Comparison of ENCODE assay signal across 8 mouse cellular contexts in the genomic region with DNA sequence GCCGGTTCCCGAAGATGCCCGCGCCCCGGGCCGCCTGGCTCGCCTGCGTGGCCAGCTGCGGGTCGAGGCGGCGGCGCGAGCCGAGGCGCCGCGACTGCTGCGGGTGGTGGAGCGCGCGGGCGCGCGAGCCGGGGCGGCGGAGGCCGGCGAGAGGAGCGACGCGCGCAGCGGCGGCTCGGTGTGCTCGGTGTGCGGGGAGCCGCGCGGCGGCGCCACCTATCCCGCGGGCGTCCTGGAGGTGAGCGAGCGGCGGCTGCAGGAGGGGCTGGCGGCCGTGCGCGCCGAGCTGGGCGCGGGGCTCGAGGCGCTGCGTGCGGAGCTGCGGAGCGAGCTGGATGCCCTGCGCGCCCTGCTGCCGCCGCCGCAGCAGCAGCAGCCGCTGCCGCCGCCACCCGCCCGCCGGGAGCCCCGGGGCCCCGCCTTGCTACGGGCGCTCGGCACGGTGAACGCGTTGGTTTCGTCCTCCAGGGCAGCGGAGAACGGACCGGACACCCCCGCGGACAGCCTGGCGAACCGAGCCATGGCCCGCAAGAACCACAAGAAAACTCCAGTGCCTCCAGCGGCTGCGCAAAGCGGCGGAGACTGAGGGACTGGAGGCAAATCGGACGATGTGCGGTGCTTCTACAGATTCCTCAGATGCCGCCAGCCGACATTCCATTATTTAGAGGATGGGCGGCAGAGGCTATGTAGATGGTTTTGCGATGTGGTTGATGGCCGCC. TPM values are rescaled to one million over a fixed set of nuclear protein-coding genes. Genes with fewer than 3 reads are reported as not detected.
DNase-seq lines count a peak whose midpoint lies in the region; ATAC-seq and TF ChIP-seq lines count a peak whose summit lies in the region.

No protein-coding gene starts in this region.

- no peak overlapping the region for H3K27ac ChIP-seq in kidney, adult 2 months (ENCODE audit: insufficient read depth, low read depth, low read length)
- H3K27ac ChIP-seq in embryonic facial prominence, embryonic 14.5 days (replicated peaks; ENCODE audit: low read depth, low read length) = no peak overlapping the region; the same call in 1 of the 2 replicates
- no peak overlapping the region for H3K27ac ChIP-seq in kidney, postnatal 0 days
- H3K27ac ChIP-seq in midbrain, embryonic 16.5 days (ENCODE audit: low read length) = peak overlapping the region; percentile 95

- H3K9ac ChIP-seq in embryonic facial prominence, embryonic 14.5 days (ENCODE audit: low read depth, low read length) = peak overlapping the region; percentile 71
- peak overlapping the region; percentile 55 for H3K9ac ChIP-seq in kidney, postnatal 0 days (ENCODE audit: low read depth, low read length)
- H3K9ac ChIP-seq in midbrain, embryonic 16.5 days (ENCODE audit: low read depth, low read length) = peak overlapping the region; percentile 85

- DNase-seq in kidney, adult 2 months = no peak
- DNase-seq in kidney, adult 11 months = no peak
- peak; percentile 25 to 36 for DNase-seq in adrenal gland, postnatal 36 days
- DNase-seq in embryonic facial prominence, embryonic 14.5 days (ENCODE audit: low spot score) = peak; percentile 50
- DNase-seq in kidney, postnatal 0 days (ENCODE audit: low spot score) = peak; percentile 49
- DNase-seq in yolk sac, embryonic 10.5 days (ENCODE audit: low spot score) = peak; percentile 14
- DNase-seq in thymus, postnatal 0 days (ENCODE audit: low spot score) = no peak

- 0 out of 2 replicates have a peak, but pooled peaks cover 1% of the 10 kb centered on the region for H3K27me3 ChIP-seq in kidney, adult 2 months (replicated peaks; ENCODE audit: control insufficient read depth, insufficient read depth, low read length)
- H3K27me3 ChIP-seq in embryonic facial prominence, embryonic 14.5 days (replicated peaks; ENCODE audit: control insufficient read depth, insufficient read depth, low read length) = peaks cover 60% of the 10 kb centered on the region
- peaks cover 45% of the 10 kb centered on the region for H3K27me3 ChIP-seq in kidney, postnatal 0 days (ENCODE audit: insufficient read depth, low read length)
- peaks cover 24% of the 10 kb centered on the region for H3K27me3 ChIP-seq in midbrain, embryonic 16.5 days (ENCODE audit: control insufficient read depth, insufficient read depth, low read depth, low read length)

- TF ChIP-seq CTCF in kidney, adult 2 months (conservative IDR thresholded peaks at IDR 0.05; ENCODE audit: insufficient read depth, insufficient read length, low read depth, low read length) = no peak
- no peak for TF ChIP-seq CTCF in kidney, postnatal 0 days (IDR thresholded peaks at IDR 0.05; ENCODE audit: low read depth)

- 0 out of 2 replicates have a peak, but pooled peaks cover 4% of the 10 kb centered on the region for H3K4me1 ChIP-seq in kidney, adult 2 months (ENCODE audit: control insufficient read depth, insufficient read depth, low read length)
- H3K4me1 ChIP-seq in embryonic facial prominence, embryonic 14.5 days (ENCODE audit: control insufficient read depth, insufficient read depth, low read length) = peaks cover 4% of the 10 kb centered on the region; the same call in 1 of the 2 replicates
- H3K4me1 ChIP-seq in kidney, postnatal 0 days (replicated peaks; ENCODE audit: insufficient read depth, low read length) = peaks cover 3% of the 10 kb centered on the region; the same call in 1 of the 2 replicates
- peaks cover 18% of the 10 kb centered on the region for H3K4me1 ChIP-seq in midbrain, embryonic 16.5 days (ENCODE audit: control insufficient read depth, insufficient read depth, low read length)

- H3K9me3 ChIP-seq in embryonic facial prominence, embryonic 14.5 days (ENCODE audit: control insufficient read depth, low read length) = no peaks in the 10 kb centered on the region
- no peaks in the 10 kb centered on the region for H3K9me3 ChIP-seq in kidney, postnatal 0 days (replicated peaks; ENCODE audit: low read length)
- no peaks in the 10 kb centered on the region for H3K9me3 ChIP-seq in midbrain, embryonic 16.5 days (replicated peaks; ENCODE audit: control insufficient read depth, low read length, poor library complexity, severe bottlenecking)

- WGBS in kidney, adult 2 months = 5% methylated on average over 97 of the region's 103 CpGs
- WGBS in embryonic facial prominence, embryonic 14.5 days = 0% methylated on average over 24 of the region's 103 CpGs
- under 1% methylated on average over 74 of the region's 103 CpGs for WGBS in kidney, postnatal 0 days
- WGBS in midbrain, embryonic 16.5 days = under 1% methylated on average over 60 of the region's 103 CpGs

- TF ChIP-seq POLR2A in kidney, adult 2 months (IDR thresholded peaks at IDR 0.05; ENCODE audit: low read depth, low read length) = no peak

- no peaks in the 10 kb centered on the region for H3K36me3 ChIP-seq in kidney, adult 2 months (ENCODE audit: control insufficient read depth, insufficient read depth, low read length)
- no peaks in the 10 kb centered on the region for H3K36me3 ChIP-seq in embryonic facial prominence, embryonic 14.5 days (ENCODE audit: control insufficient read depth, insufficient read depth, low read length)
- H3K36me3 ChIP-seq in kidney, postnatal 0 days (ENCODE audit: insufficient read depth, low read length) = no peaks in the 10 kb centered on the region
- no peaks in the 10 kb centered on the region for H3K36me3 ChIP-seq in midbrain, embryonic 16.5 days (ENCODE audit: control insufficient read depth, insufficient read depth, low read length)

- peak; percentile 58 for ATAC-seq in embryonic facial prominence, embryonic 14.5 days (ENCODE audit: low read depth)
- ATAC-seq in kidney, postnatal 0 days (replicated peaks; ENCODE audit: low FRiP score, low read depth) = no peak
- ATAC-seq in midbrain, embryonic 16.5 days = peak; percentile 79

- peak overlapping the region; percentile 99 for H3K4me2 ChIP-seq in embryonic facial prominence, embryonic 14.5 days (ENCODE audit: low read depth, low read length)
- H3K4me2 ChIP-seq in kidney, postnatal 0 days (ENCODE audit: low read length) = peak overlapping the region; percentile 99
- H3K4me2 ChIP-seq in midbrain, embryonic 16.5 days (ENCODE audit: low read length) = peak overlapping the region; percentile 84

- H3K4me3 ChIP-seq in kidney, adult 2 months (ENCODE audit: insufficient read depth, low read depth, low read length) = peak overlapping the region; percentile 34; the same call in 1 of the 2 replicates
- peak overlapping the region; percentile 59 for H3K4me3 ChIP-seq in embryonic facial prominence, embryonic 14.5 days (ENCODE audit: low read depth, low read length)
- peak overlapping the region; percentile 55 for H3K4me3 ChIP-seq in kidney, postnatal 0 days (replicated peaks; ENCODE audit: low read depth, low read length)
- H3K4me3 ChIP-seq in midbrain, embryonic 16.5 days (ENCODE audit: low read depth, low read length) = peak overlapping the region; percentile 64

RNA-seq across cellular contexts. Expression of gene B830017H08Rik, which starts 0.9 kb away (rescaled TPM):
- polyA plus RNA-seq in kidney, adult 2 months (2012; rRNA removed) = 6.2 and 7.9 TPM in 2 replicates
- not detected for total RNA-seq in adrenal gland, postnatal 36 days (2021)
- polyA plus RNA-seq in embryonic facial prominence, embryonic 14.5 days (2014; fragmentation: Nextera tagmentation; extraction: Ambion mirVana) = 0.26 and 0.46 TPM in 2 replicates
- polyA plus RNA-seq in kidney, postnatal 0 days (2015; fragmentation: Nextera tagmentation; extraction: Ambion mirVana) = 1.7 and 2.2 TPM in 2 replicates
- polyA plus RNA-seq in midbrain, embryonic 16.5 days (2015; fragmentation: Nextera tagmentation; extraction: Ambion mirVana) = 3.8 and 4.2 TPM in 2 replicates
- polyA plus RNA-seq in thymus, postnatal 0 days (2015; fragmentation: Nextera tagmentation; extraction: Ambion mirVana) = not detected in 2 replicates

RNA-seq across cellular contexts. Expression of gene Car15, which starts 4.3 kb away (rescaled TPM):
- 372 and 440 TPM in 2 replicates for polyA plus RNA-seq in kidney, adult 2 months (2012; rRNA removed)
- total RNA-seq in adrenal gland, postnatal 36 days (2021) = 1 to 10 TPM; 1.7 to 2.3 TPM
- 2.4 and 3.0 TPM in 2 replicates for polyA plus RNA-seq in embryonic facial prominence, embryonic 14.5 days (2014; fragmentation: Nextera tagmentation; extraction: Ambion mirVana)
- polyA plus RNA-seq in kidney, postnatal 0 days (2015; fragmentation: Nextera tagmentation; extraction: Ambion mirVana) = 131 and 147 TPM in 2 replicates
- 3.3 and 4.4 TPM in 2 replicates for polyA plus RNA-seq in midbrain, embryonic 16.5 days (2015; fragmentation: Nextera tagmentation; extraction: Ambion mirVana)
- 0.83 and 1.3 TPM in 2 replicates for polyA plus RNA-seq in thymus, postnatal 0 days (2015; fragmentation: Nextera tagmentation; extraction: Ambion mirVana)

RNA-seq across cellular contexts. Expression of gene Scarf2, which starts 36.8 kb away (rescaled TPM):
- 26.8 and 38.2 TPM in 2 replicates for polyA plus RNA-seq in kidney, adult 2 months (2012; rRNA removed)
- total RNA-seq in adrenal gland, postnatal 36 days (2021) = 10 to 100 TPM in 1 of 2 experiments, 1 to 10 TPM in 1; 8.6 to 11.6 TPM
- polyA plus RNA-seq in embryonic facial prominence, embryonic 14.5 days (2014; fragmentation: Nextera tagmentation; extraction: Ambion mirVana) = 34.5 and 35.8 TPM in 2 replicates
- 12.2 and 18.7 TPM in 2 replicates for polyA plus RNA-seq in kidney, postnatal 0 days (2015; fragmentation: Nextera tagmentation; extraction: Ambion mirVana)
- 0.88 and 1.2 TPM in 2 replicates for polyA plus RNA-seq in midbrain, embryonic 16.5 days (2015; fragmentation: Nextera tagmentation; extraction: Ambion mirVana)
- polyA plus RNA-seq in thymus, postnatal 0 days (2015; fragmentation: Nextera tagmentation; extraction: Ambion mirVana) = 3.6 and 4.3 TPM in 2 replicates

RNA-seq across cellular contexts. Expression of gene Gm20518, which starts 57.6 kb away (rescaled TPM):
- 7.7 and 10.3 TPM in 2 replicates for polyA plus RNA-seq in kidney, adult 2 months (2012; rRNA removed)
- under 1 TPM; 0.20 to 0.40 TPM for total RNA-seq in adrenal gland, postnatal 36 days (2021)
- 0.12 and 0.19 TPM in 2 replicates for polyA plus RNA-seq in embryonic facial prominence, embryonic 14.5 days (2014; fragmentation: Nextera tagmentation; extraction: Ambion mirVana)
- 2.8 and 3.4 TPM in 2 replicates for polyA plus RNA-seq in kidney, postnatal 0 days (2015; fragmentation: Nextera tagmentation; extraction: Ambion mirVana)
- polyA plus RNA-seq in midbrain, embryonic 16.5 days (2015; fragmentation: Nextera tagmentation; extraction: Ambion mirVana) = 0.48 and 0.49 TPM in 2 replicates
- polyA plus RNA-seq in thymus, postnatal 0 days (2015; fragmentation: Nextera tagmentation; extraction: Ambion mirVana) = 0.20 TPM in 1 of 2 replicates, not detected in the other

Comparison
In these comparisons a context has a peak if more than half of its experiments do, and no peak if none do; other contexts are left out.
1. DNase-seq: peak in adrenal gland, postnatal 36 days (2 of 2), embryonic facial prominence, embryonic 14.5 days (single experiment), kidney, postnatal 0 days (single experiment) and yolk sac, embryonic 10.5 days (single experiment); none in kidney, adult 2 months (single experiment), kidney, adult 11 months (single experiment) and thymus, postnatal 0 days (single experiment).
2. RNA of gene Car15, which starts 4.3 kb away (polyA plus RNA-seq): 372 to 440 TPM in kidney, adult 2 months and 131 to 147 TPM in kidney, postnatal 0 days; 3.3 to 4.4 TPM in midbrain, embryonic 16.5 days, 2.4 to 3.0 TPM in embryonic facial prominence, embryonic 14.5 days and 0.83 to 1.3 TPM in thymus, postnatal 0 days; every median in the first group is over 10 times any median in the second.
3. Peak in every context shown above with its lines, with median percentiles within 50 percentile points of each other: H3K4me3 ChIP-seq, H3K4me2 ChIP-seq and H3K9ac ChIP-seq.